In the genomic region with DNA sequence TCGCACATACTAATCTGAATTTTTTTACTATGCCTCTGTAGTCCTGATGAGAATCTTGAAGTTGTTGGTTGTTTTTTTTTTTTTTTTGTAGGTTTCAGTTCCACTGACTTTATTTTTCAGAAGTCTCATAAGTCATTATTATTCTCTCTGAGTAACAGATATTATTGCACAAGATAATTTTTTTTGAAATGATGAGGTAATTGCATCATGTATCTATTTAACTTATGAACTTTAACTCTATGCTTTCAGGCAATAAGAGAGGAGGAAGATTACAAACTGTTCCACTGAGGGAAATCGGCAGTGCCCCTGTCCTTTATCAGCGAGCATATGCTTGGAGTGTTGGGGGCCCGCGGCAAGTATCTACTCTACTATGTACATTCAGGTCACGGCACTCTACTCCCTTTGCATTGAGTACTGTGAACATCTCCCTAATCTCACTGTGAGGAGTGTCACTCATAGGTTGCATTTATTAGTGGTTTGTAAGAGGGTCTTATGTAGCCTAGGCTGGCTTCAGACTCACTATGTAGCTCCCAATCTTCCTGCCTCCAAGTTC, we compare ENCODE assay signal across 33 mouse cellular contexts. TPM values are rescaled to one million over a fixed set of nuclear protein-coding genes. Genes with fewer than 3 reads are reported as not detected.
DNase-seq lines count a peak whose midpoint lies in the region; ATAC-seq and TF ChIP-seq lines count a peak whose summit lies in the region.
"Had no signal": no experiment of that assay in that cellular context is flagged by ENCODE, and none has a peak within 500 bp of the region (broad histone marks: within the 10 kb centered on the region; RNA-seq: fewer than 3 reads in every experiment).

No protein-coding gene starts in this region.

- H3K27ac ChIP-seq in liver, adult 2 months (replicated peaks; ENCODE audit: insufficient read depth, low read depth, low read length), result no peak overlapping the region
- H3K27ac ChIP-seq in liver, embryonic 15.5 days (replicated peaks), result peak overlapping the region; percentile 67
- H3K27ac ChIP-seq in embryonic facial prominence, embryonic 10.5 days (replicated peaks), result no peak overlapping the region
- H3K27ac ChIP-seq: embryonic facial prominence, embryonic 12.5 days; forebrain, embryonic 12.5 days; hindbrain, postnatal 0 days; intestine, embryonic 15.5 days; kidney, postnatal 0 days; limb, embryonic 10.5 days; limb, embryonic 15.5 days; midbrain, embryonic 13.5 days had no signal

- H3K27me3 ChIP-seq in liver, adult 2 months (ENCODE audit: control insufficient read depth, insufficient read depth, low read length), result no peaks in the 10 kb centered on the region
- H3K27me3 ChIP-seq in liver, embryonic 15.5 days, result no peaks in the 10 kb centered on the region
- H3K27me3 ChIP-seq in embryonic facial prominence, embryonic 10.5 days (replicated peaks; ENCODE audit: low read depth, poor library complexity, severe bottlenecking), result no peaks in the 10 kb centered on the region
- H3K27me3 ChIP-seq: embryonic facial prominence, embryonic 12.5 days; forebrain, embryonic 12.5 days; intestine, embryonic 15.5 days; limb, embryonic 15.5 days; midbrain, embryonic 13.5 days had no signal

- peak; percentile 99 for ATAC-seq in liver, embryonic 15.5 days (ENCODE audit: insufficient read depth)
- ATAC-seq: forebrain, postnatal 0 days; hindbrain, postnatal 0 days; intestine, embryonic 15.5 days; midbrain, embryonic 13.5 days had no signal

- WGBS in liver, adult 2 months, result 92% methylated on average over 6 of the region's 6 CpGs
- WGBS in liver, embryonic 15.5 days (ENCODE audit: insufficient replicate concordance), result 34% methylated on average over 6 of the region's 6 CpGs
- WGBS in embryonic facial prominence, embryonic 10.5 days, result 94% methylated on average over 6 of the region's 6 CpGs

- no peak overlapping the region for H3K9ac ChIP-seq in liver, adult 2 months (ENCODE audit: low read depth, low read length)
- H3K9ac ChIP-seq in liver, embryonic 15.5 days, result no peak overlapping the region
- H3K9ac ChIP-seq: embryonic facial prominence, embryonic 12.5 days; forebrain, embryonic 12.5 days; forebrain, postnatal 0 days; intestine, embryonic 15.5 days; limb, embryonic 15.5 days; midbrain, embryonic 13.5 days had no signal

- no peak for TF ChIP-seq POLR2A in liver, adult 2 months (IDR thresholded peaks at IDR 0.05; ENCODE audit: extremely low read depth, insufficient read depth, low read length)

- no peaks in the 10 kb centered on the region for H3K4me1 ChIP-seq in liver, adult 2 months (ENCODE audit: control insufficient read depth, insufficient read depth, low read length)
- peaks cover 6% of the 10 kb centered on the region for H3K4me1 ChIP-seq in liver, embryonic 15.5 days (replicated peaks)
- H3K4me1 ChIP-seq in embryonic facial prominence, embryonic 10.5 days, result no peaks in the 10 kb centered on the region
- H3K4me1 ChIP-seq: embryonic facial prominence, embryonic 12.5 days; forebrain, embryonic 12.5 days; intestine, embryonic 15.5 days; limb, embryonic 10.5 days; midbrain, embryonic 13.5 days had no signal

- H3K79me2 ChIP-seq in liver, adult 2 months (ENCODE audit: control insufficient read depth, insufficient read depth, low read length), result no peaks in the 10 kb centered on the region

- TF ChIP-seq CTCF in liver, adult 2 months (IDR thresholded peaks at IDR 0.05; ENCODE audit: low read depth, low read length), result no peak

- DNase-seq in c-Kit-positive CD71-positive TER-119-positive erythroid progenitor cells, embryonic 14.5 days (ENCODE audit: low spot score), result peak; percentile 64
- DNase-seq in liver, adult 2 months (ENCODE audit: extremely low read depth, low read depth, low spot score), result peak; percentile 6
- DNase-seq in embryonic facial prominence, embryonic 10.5 days (ENCODE audit: low spot score), result no peak
- DNase-seq in Muller cell, postnatal 12 days (ENCODE audit: inconsistent ontology term), result no peak
- no peak for DNase-seq in frontal cortex, adult 2 months (ENCODE audit: extremely low spot score in 1 of 2, low spot score in 1 of 2)
- DNase-seq: adrenal gland, postnatal 14 days; B cell, adult 2 months; cerebellum, adult 8-10 months; cerebellum, postnatal 36 days; forebrain, postnatal 0 days; gastrocnemius, postnatal 10 days; heart, postnatal 14 days; kidney, adult 2 months; kidney, postnatal 4 days; lung, postnatal 4 days had no signal

- H3K36me3 ChIP-seq in liver, adult 2 months (ENCODE audit: control insufficient read depth, insufficient read depth, low read length), result no peaks in the 10 kb centered on the region
- H3K36me3 ChIP-seq in liver, embryonic 15.5 days (replicated peaks), result no peaks in the 10 kb centered on the region
- no peaks in the 10 kb centered on the region for H3K36me3 ChIP-seq in embryonic facial prominence, embryonic 10.5 days (replicated peaks)
- H3K36me3 ChIP-seq: embryonic facial prominence, embryonic 12.5 days; forebrain, embryonic 12.5 days; intestine, embryonic 15.5 days; limb, embryonic 10.5 days; limb, embryonic 15.5 days; midbrain, embryonic 13.5 days had no signal

- peak overlapping the region; percentile 46 for H3K4me2 ChIP-seq in liver, embryonic 15.5 days
- H3K4me2 ChIP-seq: embryonic facial prominence, embryonic 12.5 days; forebrain, embryonic 12.5 days; intestine, embryonic 15.5 days; limb, embryonic 15.5 days; midbrain, embryonic 13.5 days had no signal

- H3K9me3 ChIP-seq in liver, embryonic 15.5 days (replicated peaks), result no peaks in the 10 kb centered on the region
- no peaks in the 10 kb centered on the region for H3K9me3 ChIP-seq in embryonic facial prominence, embryonic 10.5 days
- H3K9me3 ChIP-seq: embryonic facial prominence, embryonic 12.5 days; forebrain, embryonic 12.5 days; intestine, embryonic 15.5 days; limb, embryonic 10.5 days; limb, embryonic 15.5 days; midbrain, embryonic 13.5 days had no signal

- no peak overlapping the region for H3K4me3 ChIP-seq in liver, adult 2 months (ENCODE audit: insufficient read depth, low read depth, low read length)
- H3K4me3 ChIP-seq in liver, embryonic 15.5 days (replicated peaks), result no peak overlapping the region
- H3K4me3 ChIP-seq in embryonic facial prominence, embryonic 10.5 days, result no peak overlapping the region
- H3K4me3 ChIP-seq: embryonic facial prominence, embryonic 12.5 days; forebrain, embryonic 12.5 days; intestine, embryonic 15.5 days; limb, embryonic 10.5 days; limb, embryonic 15.5 days; midbrain, embryonic 13.5 days had no signal

RNA-seq across cellular contexts. Expression of a gene that starts 8.8 kb away (rescaled TPM):
- 6.9 and 8.4 TPM in 2 replicates for total RNA-seq in liver, adult 2 months (2014; rRNA removed)
- 6.3 and 7.6 TPM in 2 replicates for polyA plus RNA-seq in liver, adult 2 months (2012; rRNA removed)
- polyA plus RNA-seq in liver, embryonic 15.5 days (2015; fragmentation: Nextera tagmentation; extraction: Ambion mirVana), result 23.0 and 27.1 TPM in 2 replicates
- 70.9 and 72.0 TPM in 2 replicates for polyA plus RNA-seq in embryonic facial prominence, embryonic 10.5 days (2016; fragmentation: Nextera tagmentation; extraction: Ambion mirVana)
- 21.5 and 23.1 TPM in 2 replicates for polyA plus RNA-seq in frontal cortex, adult 2 months (2012; rRNA removed)

RNA-seq across cellular contexts. Expression of a gene that starts 24.0 kb away (rescaled TPM):
- total RNA-seq in liver, adult 2 months (2014; rRNA removed), result not detected in 2 replicates
- polyA plus RNA-seq in liver, adult 2 months (2012; rRNA removed), result not detected in 2 replicates
- not detected in 2 replicates for polyA plus RNA-seq in liver, embryonic 15.5 days (2015; fragmentation: Nextera tagmentation; extraction: Ambion mirVana)
- polyA plus RNA-seq in embryonic facial prominence, embryonic 10.5 days (2016; fragmentation: Nextera tagmentation; extraction: Ambion mirVana), result not detected in 2 replicates
- polyA plus RNA-seq in frontal cortex, adult 2 months (2012; rRNA removed), result not detected in 2 replicates
- total RNA-seq: adrenal gland, postnatal 14 days; forebrain, postnatal 0 days; gastrocnemius, postnatal 10 days; heart, postnatal 14 days; hindbrain, postnatal 0 days; layer of hippocampus, adult 8-10 months; layer of hippocampus, postnatal 25 days; left cerebral cortex, adult 8-10 months; megakaryocyte-erythroid progenitor cell, adult 5-6 weeks had no signal
- polyA plus RNA-seq: embryonic facial prominence, embryonic 12.5 days; forebrain, embryonic 12.5 days; forebrain, postnatal 0 days; gonadal fat pad, adult 2 months; heart, embryonic 14.5 days; hindbrain, embryonic 11.5 days; hindbrain, postnatal 0 days; intestine, embryonic 15.5 days; kidney, adult 2 months; kidney, postnatal 0 days; limb, embryonic 10.5 days; limb, embryonic 15.5 days; lung, embryonic 16.5 days; midbrain, embryonic 13.5 days; neural tube, embryonic 14.5 days had no signal

Comparison
In these comparisons a context has a peak if more than half of its experiments do, and no peak if none do; other contexts are left out.
1. DNase-seq: peak in c-Kit-positive CD71-positive TER-119-positive erythroid progenitor cells, embryonic 14.5 days (single experiment) and liver, adult 2 months (single experiment); none in embryonic facial prominence, embryonic 10.5 days (single experiment), Muller cell, postnatal 12 days (single experiment) and frontal cortex, adult 2 months (0 of 2).